Mouse (Mus musculus): Measurements from ENCODE around the gene Gabarap. TPM values are rescaled to one million over a fixed set of nuclear protein-coding genes. Genes with fewer than 3 reads are reported as not detected.
A peak's percentile ranks its signal among the peaks of the same experiment; 100 is the strongest.

The Gabarap gene
- total and polyA plus RNA-seq, 2 experiments from 2014 or later = 197 to 501 TPM

DNA sequence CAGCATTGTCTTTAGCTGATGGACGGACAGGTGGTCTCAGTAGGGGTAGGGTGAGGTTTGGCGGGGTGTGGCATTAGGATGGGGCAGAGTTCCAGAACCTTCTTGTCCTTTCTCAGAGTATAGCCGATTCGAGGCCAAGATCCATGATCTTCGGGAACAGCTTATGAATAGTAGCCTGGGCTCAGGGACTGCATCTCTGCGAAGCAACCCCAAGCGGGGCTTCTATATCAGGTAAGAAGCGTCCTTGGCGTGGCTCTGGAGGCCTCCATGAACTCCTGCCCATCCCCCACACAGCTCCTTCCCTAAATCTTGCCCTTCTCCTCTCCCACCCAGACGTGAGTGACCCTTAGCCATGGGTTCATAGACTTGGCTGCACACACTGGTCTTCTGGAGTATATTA is 48.7 kb downstream of the Gabarap start:
- H3K9me3 ChIP-seq (ENCODE audit: low read length) = no peaks in the 10 kb centered on the region
- H3K9ac ChIP-seq (replicated peaks; ENCODE audit: low read length, poor library complexity, severe bottlenecking) = no peak overlapping the region
- H3K36me3 ChIP-seq (ENCODE audit: insufficient read depth, low read length) = peaks cover 71% of the 10 kb centered on the region
- DNase-seq (ENCODE audit: low spot score) = no peak
- H3K27ac ChIP-seq (ENCODE audit: low read depth, low read length) = no peak overlapping the region
- TF ChIP-seq CTCF (IDR thresholded peaks at IDR 0.05) = no peak
- H3K4me3 ChIP-seq (ENCODE audit: low read depth, low read length) = no peak overlapping the region
- H3K4me2 ChIP-seq (ENCODE audit: low read depth, low read length, poor library complexity, severe bottlenecking) = no peak overlapping the region
- H3K4me1 ChIP-seq (ENCODE audit: insufficient read depth, low read length) = no peaks in the 10 kb centered on the region
- H3K27me3 ChIP-seq (ENCODE audit: insufficient read depth, low read length) = no peaks in the 10 kb centered on the region
- WGBS = 93% methylated on average over 10 of the region's 10 CpGs
- no peak for ATAC-seq (ENCODE audit: low FRiP score)

DNA sequence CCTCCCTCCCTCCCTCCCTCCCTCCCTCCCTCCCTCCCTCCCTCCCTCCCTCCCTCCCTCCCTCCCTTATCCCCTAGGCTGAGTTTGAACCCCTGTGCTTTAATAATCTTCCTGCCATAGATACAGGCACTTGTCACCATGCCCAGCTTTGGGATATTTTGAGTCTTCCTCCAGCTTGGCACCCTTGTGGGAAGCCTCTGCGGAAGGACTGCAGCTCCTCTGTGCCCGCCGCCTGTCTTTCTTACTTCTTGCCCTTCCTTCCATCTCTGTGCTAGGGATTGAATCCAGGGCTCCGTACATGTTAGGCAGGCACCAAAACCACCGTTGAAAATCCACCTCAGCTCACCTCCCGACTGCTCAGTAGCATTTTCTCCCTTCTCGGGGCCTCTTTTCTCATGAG is 49.2 kb downstream of the Gabarap start:
- H3K9ac ChIP-seq (replicated peaks; ENCODE audit: low read length, poor library complexity, severe bottlenecking) = no peak overlapping the region
- H3K27me3 ChIP-seq (ENCODE audit: insufficient read depth, low read length) = no peaks in the 10 kb centered on the region
- H3K36me3 ChIP-seq (ENCODE audit: insufficient read depth, low read length) = peaks cover 71% of the 10 kb centered on the region
- H3K9me3 ChIP-seq (ENCODE audit: low read length) = no peaks in the 10 kb centered on the region
- no peak overlapping the region for H3K4me2 ChIP-seq (ENCODE audit: low read depth, low read length, poor library complexity, severe bottlenecking)
- H3K27ac ChIP-seq (ENCODE audit: low read depth, low read length) = no peak overlapping the region
- no peaks in the 10 kb centered on the region for H3K4me1 ChIP-seq (ENCODE audit: insufficient read depth, low read length)
- H3K4me3 ChIP-seq (ENCODE audit: low read depth, low read length) = no peak overlapping the region
- ATAC-seq (ENCODE audit: low FRiP score) (no peak), DNase-seq (ENCODE audit: low spot score) (no peak)
- no peak for TF ChIP-seq CTCF (IDR thresholded peaks at IDR 0.05)
- 90% methylated on average over 7 of the region's 7 CpGs for WGBS

DNA sequence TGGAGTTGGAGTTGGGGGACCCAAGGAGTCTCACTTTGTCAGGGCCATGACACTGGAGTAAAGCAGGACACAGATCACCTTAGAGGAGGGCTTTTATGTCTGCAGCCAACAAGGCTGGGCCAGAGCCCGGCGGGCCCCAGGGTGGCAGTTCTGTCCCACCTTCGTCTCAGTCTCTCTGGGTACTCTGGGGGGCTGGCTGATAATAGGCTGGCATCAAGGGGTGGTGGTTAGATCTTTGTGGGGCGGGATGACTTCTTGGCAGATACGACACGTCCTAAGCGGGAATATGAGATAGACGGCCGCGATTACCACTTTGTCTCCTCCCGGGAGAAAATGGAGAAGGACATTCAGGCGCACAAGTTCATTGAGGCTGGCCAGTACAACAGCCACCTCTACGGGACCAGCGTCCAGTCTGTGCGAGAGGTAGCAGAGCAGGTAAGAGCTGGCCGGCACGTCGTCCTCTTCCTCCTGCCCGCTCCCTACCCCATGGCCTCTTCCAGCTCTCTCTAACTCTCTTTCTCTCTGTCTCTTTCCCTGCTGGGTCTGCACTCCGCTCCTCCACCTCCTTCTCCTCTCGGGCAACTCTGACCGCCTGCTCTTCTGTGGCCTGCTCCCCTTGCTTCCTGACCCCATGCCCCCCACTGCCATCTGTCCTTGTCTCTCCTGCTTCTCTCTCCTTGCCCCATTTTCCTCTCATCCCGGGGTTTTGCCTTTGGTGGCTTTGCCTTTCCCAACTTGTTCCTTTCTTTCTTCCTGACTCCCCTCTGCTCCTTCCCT is 51.6 kb downstream of the Gabarap start:
- no peak overlapping the region for H3K4me2 ChIP-seq (ENCODE audit: low read depth, low read length, poor library complexity, severe bottlenecking)
- H3K9ac ChIP-seq (replicated peaks; ENCODE audit: low read length, poor library complexity, severe bottlenecking) = no peak overlapping the region
- no peaks in the 10 kb centered on the region for H3K27me3 ChIP-seq (ENCODE audit: insufficient read depth, low read length)
- no peaks in the 10 kb centered on the region for H3K9me3 ChIP-seq (ENCODE audit: low read length)
- TF ChIP-seq CTCF (IDR thresholded peaks at IDR 0.05) = no peak
- H3K36me3 ChIP-seq (ENCODE audit: insufficient read depth, low read length) = peaks cover 74% of the 10 kb centered on the region
- no peak overlapping the region for H3K4me3 ChIP-seq (ENCODE audit: low read depth, low read length)
- H3K27ac ChIP-seq (ENCODE audit: low read depth, low read length) = no peak overlapping the region
- ATAC-seq (ENCODE audit: low FRiP score) (no peak), DNase-seq (ENCODE audit: low spot score) (no peak)
- H3K4me1 ChIP-seq (ENCODE audit: insufficient read depth, low read length) = no peaks in the 10 kb centered on the region
- WGBS = 88% methylated on average over 23 of the region's 23 CpGs

DNA sequence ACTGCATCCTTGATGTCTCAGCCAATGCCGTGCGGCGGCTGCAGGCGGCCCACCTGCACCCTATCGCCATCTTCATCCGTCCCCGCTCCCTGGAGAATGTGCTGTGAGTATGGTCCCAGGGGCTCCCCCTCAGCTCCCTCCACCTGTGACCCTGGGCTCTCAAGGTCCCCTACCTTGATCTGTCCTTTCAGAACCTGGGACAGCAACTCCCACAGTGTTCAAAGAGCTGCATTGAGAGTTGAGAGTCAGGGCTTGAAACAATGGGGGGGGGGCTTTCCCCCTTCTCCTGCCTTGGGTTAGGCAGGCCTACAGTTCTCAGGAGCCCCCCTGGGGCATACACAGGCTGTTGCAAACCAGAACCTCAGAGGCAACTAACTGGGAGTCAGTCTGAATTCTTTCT is 52.7 kb downstream of the Gabarap start:
- no peak for TF ChIP-seq CTCF (IDR thresholded peaks at IDR 0.05)
- H3K27ac ChIP-seq (ENCODE audit: low read depth, low read length) = no peak overlapping the region
- 85% methylated on average over 7 of the region's 7 CpGs for WGBS
- ATAC-seq (ENCODE audit: low FRiP score) = no peak
- H3K4me1 ChIP-seq (ENCODE audit: insufficient read depth, low read length) = no peaks in the 10 kb centered on the region
- no peak overlapping the region for H3K9ac ChIP-seq (replicated peaks; ENCODE audit: low read length, poor library complexity, severe bottlenecking)
- no peak overlapping the region for H3K4me2 ChIP-seq (ENCODE audit: low read depth, low read length, poor library complexity, severe bottlenecking)
- no peak for DNase-seq (ENCODE audit: low spot score)
- H3K36me3 ChIP-seq (ENCODE audit: insufficient read depth, low read length) = peaks cover 64% of the 10 kb centered on the region
- no peak overlapping the region for H3K4me3 ChIP-seq (ENCODE audit: low read depth, low read length)
- H3K9me3 ChIP-seq (ENCODE audit: low read length) = no peaks in the 10 kb centered on the region
- H3K27me3 ChIP-seq (ENCODE audit: insufficient read depth, low read length) = no peaks in the 10 kb centered on the region

MicroRNA genes within 50 kb of the gene (microRNA counts, 519-probe panel; counts per million panel counts)
- microRNA mmu-miR-324-3p (528 counts per million, percentile 58 among the panel's probes with 10 or more counts), microRNA mmu-miR-324-5p (3,134 counts per million, percentile 72 among the panel's probes with 10 or more counts)

Small RNAs within 50 kb of the gene (microRNA-seq; reads per million reads assigned to microRNA genes)
- gene Gm44349 (ENCODE audit: borderline number of aligned reads) = not detected
- 6,369 reads per million, percentile 91 among the genes with 10 or more reads in this experiment for gene Mir324 (ENCODE audit: borderline number of aligned reads)

Other genes starting within 250 kb of the Gabarap start
Only the 30 nearest of the 39 such genes appear.
- 1.5 and 1.6 TPM in 2 replicates for gene Chrnb1, start 195.2 kb upstream of the Gabarap start, total RNA-seq (2014; rRNA removed)
- gene Chrnb1, start 195.2 kb upstream of the Gabarap start, polyA plus RNA-seq (2015; fragmentation: Nextera tagmentation; extraction: Ambion mirVana) = 1.1 TPM in 2 replicates
- gene Fgf11, start 189.3 kb upstream of the Gabarap start, total RNA-seq (2014; rRNA removed) = 12.7 and 16.4 TPM in 2 replicates
- gene Fgf11, start 189.3 kb upstream of the Gabarap start, polyA plus RNA-seq (2015; fragmentation: Nextera tagmentation; extraction: Ambion mirVana) = 2.6 and 2.8 TPM in 2 replicates
- 0.16 TPM in 1 of 2 replicates, not detected in the other for gene Tmem102, start 185.5 kb upstream of the Gabarap start, total RNA-seq (2014; rRNA removed)
- gene Tmem102, start 185.5 kb upstream of the Gabarap start, polyA plus RNA-seq (2015; fragmentation: Nextera tagmentation; extraction: Ambion mirVana) = 0.80 and 0.94 TPM in 2 replicates
- not detected in 2 replicates for gene Gm39566, start 175.8 kb upstream of the Gabarap start, total RNA-seq (2014; rRNA removed)
- gene Gm39566, start 175.8 kb upstream of the Gabarap start, polyA plus RNA-seq (2015; fragmentation: Nextera tagmentation; extraction: Ambion mirVana) = not detected in 2 replicates
- gene Spem2, start 172.7 kb upstream of the Gabarap start, total RNA-seq (2014; rRNA removed) = not detected in 2 replicates
- not detected in 2 replicates for gene Spem2, start 172.7 kb upstream of the Gabarap start, polyA plus RNA-seq (2015; fragmentation: Nextera tagmentation; extraction: Ambion mirVana)
- 0.93 TPM in 1 of 2 replicates, not detected in the other for gene Spem1, start 169.0 kb upstream of the Gabarap start, total RNA-seq (2014; rRNA removed)
- 0.20 and 0.27 TPM in 2 replicates for gene Spem1, start 169.0 kb upstream of the Gabarap start, polyA plus RNA-seq (2015; fragmentation: Nextera tagmentation; extraction: Ambion mirVana)
- 117 and 137 TPM in 2 replicates for gene Nlgn2, start 153.4 kb upstream of the Gabarap start, total RNA-seq (2014; rRNA removed)
- gene Nlgn2, start 153.4 kb upstream of the Gabarap start, polyA plus RNA-seq (2015; fragmentation: Nextera tagmentation; extraction: Ambion mirVana) = 21.0 and 23.5 TPM in 2 replicates
- 95.5 and 103 TPM in 2 replicates for gene Tmem256, start 152.6 kb upstream of the Gabarap start, total RNA-seq (2014; rRNA removed)
- gene Tmem256, start 152.6 kb upstream of the Gabarap start, polyA plus RNA-seq (2015; fragmentation: Nextera tagmentation; extraction: Ambion mirVana) = 349 and 370 TPM in 2 replicates
- gene Plscr3, start 144.8 kb upstream of the Gabarap start, total RNA-seq (2014; rRNA removed) = 24.1 and 26.6 TPM in 2 replicates
- 33.5 and 35.0 TPM in 2 replicates for gene Plscr3, start 144.8 kb upstream of the Gabarap start, polyA plus RNA-seq (2015; fragmentation: Nextera tagmentation; extraction: Ambion mirVana)
- gene Tnk1, start 132.4 kb upstream of the Gabarap start, total RNA-seq (2014; rRNA removed) = not detected in 2 replicates
- 0.16 TPM in 2 replicates for gene Tnk1, start 132.4 kb upstream of the Gabarap start, polyA plus RNA-seq (2015; fragmentation: Nextera tagmentation; extraction: Ambion mirVana)
- gene Tmem95, start 113.1 kb upstream of the Gabarap start, total RNA-seq (2014; rRNA removed) = not detected in 2 replicates
- gene Tmem95, start 113.1 kb upstream of the Gabarap start, polyA plus RNA-seq (2015; fragmentation: Nextera tagmentation; extraction: Ambion mirVana) = not detected in 2 replicates
- 0.93 and 1.6 TPM in 2 replicates for gene Kctd11, start 109.7 kb upstream of the Gabarap start, total RNA-seq (2014; rRNA removed)
- 0.57 and 0.92 TPM in 2 replicates for gene Kctd11, start 109.7 kb upstream of the Gabarap start, polyA plus RNA-seq (2015; fragmentation: Nextera tagmentation; extraction: Ambion mirVana)
- 0.66 TPM in 1 of 2 replicates, not detected in the other for gene Acap1, start 95.6 kb upstream of the Gabarap start, total RNA-seq (2014; rRNA removed)
- gene Acap1, start 95.6 kb upstream of the Gabarap start, polyA plus RNA-seq (2015; fragmentation: Nextera tagmentation; extraction: Ambion mirVana) = 0.14 TPM in 1 of 2 replicates, not detected in the other
- 3.3 and 8.7 TPM in 2 replicates for gene 2810408A11Rik, start 90.2 kb upstream of the Gabarap start, total RNA-seq (2014; rRNA removed)
- 4.8 and 6.2 TPM in 2 replicates for gene 2810408A11Rik, start 90.2 kb upstream of the Gabarap start, polyA plus RNA-seq (2015; fragmentation: Nextera tagmentation; extraction: Ambion mirVana)
- gene Neurl4, start 90.1 kb upstream of the Gabarap start, total RNA-seq (2014; rRNA removed) = 112 and 118 TPM in 2 replicates
- 15.2 and 16.7 TPM in 2 replicates for gene Neurl4, start 90.1 kb upstream of the Gabarap start, polyA plus RNA-seq (2015; fragmentation: Nextera tagmentation; extraction: Ambion mirVana)
- gene Gps2, start 77.3 kb upstream of the Gabarap start, total RNA-seq (2014; rRNA removed) = 45.8 and 47.6 TPM in 2 replicates
- 60.3 and 64.3 TPM in 2 replicates for gene Gps2, start 77.3 kb upstream of the Gabarap start, polyA plus RNA-seq (2015; fragmentation: Nextera tagmentation; extraction: Ambion mirVana)
- 452 and 486 TPM in 2 replicates for gene Eif5a, start 69.2 kb upstream of the Gabarap start, total RNA-seq (2014; rRNA removed)
- 1,054 and 1,096 TPM in 2 replicates for gene Eif5a, start 69.2 kb upstream of the Gabarap start, polyA plus RNA-seq (2015; fragmentation: Nextera tagmentation; extraction: Ambion mirVana)
- gene Ybx2, start 55.3 kb upstream of the Gabarap start, total RNA-seq (2014; rRNA removed) = 5.0 and 8.4 TPM in 2 replicates
- gene Ybx2, start 55.3 kb upstream of the Gabarap start, polyA plus RNA-seq (2015; fragmentation: Nextera tagmentation; extraction: Ambion mirVana) = 3.4 and 4.2 TPM in 2 replicates
- 8.8 and 9.0 TPM in 2 replicates for gene Slc2a4, start 43.0 kb upstream of the Gabarap start, total RNA-seq (2014; rRNA removed)
- gene Slc2a4, start 43.0 kb upstream of the Gabarap start, polyA plus RNA-seq (2015; fragmentation: Nextera tagmentation; extraction: Ambion mirVana) = 3.4 and 4.0 TPM in 2 replicates
- not detected in 2 replicates for gene Cldn7, start 26.4 kb upstream of the Gabarap start, total RNA-seq (2014; rRNA removed)
- gene Cldn7, start 26.4 kb upstream of the Gabarap start, polyA plus RNA-seq (2015; fragmentation: Nextera tagmentation; extraction: Ambion mirVana) = 0.57 TPM in 1 of 2 replicates, not detected in the other
- 39.6 and 42.9 TPM in 2 replicates for gene Ctdnep1, start 10.0 kb upstream of the Gabarap start, total RNA-seq (2014; rRNA removed)
- 22.3 and 24.1 TPM in 2 replicates for gene Ctdnep1, start 10.0 kb upstream of the Gabarap start, polyA plus RNA-seq (2015; fragmentation: Nextera tagmentation; extraction: Ambion mirVana)
- 109 and 157 TPM in 2 replicates for gene Elp5, start 8.6 kb upstream of the Gabarap start, total RNA-seq (2014; rRNA removed)
- gene Elp5, start 8.6 kb upstream of the Gabarap start, polyA plus RNA-seq (2015; fragmentation: Nextera tagmentation; extraction: Ambion mirVana) = 171 and 182 TPM in 2 replicates
- gene Phf23, start 4.6 kb downstream of the Gabarap start, total RNA-seq (2014; rRNA removed) = 42.4 and 45.2 TPM in 2 replicates
- 37.6 and 40.0 TPM in 2 replicates for gene Phf23, start 4.6 kb downstream of the Gabarap start, polyA plus RNA-seq (2015; fragmentation: Nextera tagmentation; extraction: Ambion mirVana)
- gene Dvl2, start 9.5 kb downstream of the Gabarap start, total RNA-seq (2014; rRNA removed) = 31.5 and 33.3 TPM in 2 replicates
- 19.0 and 20.0 TPM in 2 replicates for gene Dvl2, start 9.5 kb downstream of the Gabarap start, polyA plus RNA-seq (2015; fragmentation: Nextera tagmentation; extraction: Ambion mirVana)
- gene Acadvl, start 24.3 kb downstream of the Gabarap start, total RNA-seq (2014; rRNA removed) = 35.9 and 42.7 TPM in 2 replicates
- 62.1 and 64.2 TPM in 2 replicates for gene Acadvl, start 24.3 kb downstream of the Gabarap start, polyA plus RNA-seq (2015; fragmentation: Nextera tagmentation; extraction: Ambion mirVana)
- 256 and 269 TPM in 2 replicates for gene Dlg4, start 25.8 kb downstream of the Gabarap start, total RNA-seq (2014; rRNA removed)
- 16.1 and 18.1 TPM in 2 replicates for gene Dlg4, start 25.8 kb downstream of the Gabarap start, polyA plus RNA-seq (2015; fragmentation: Nextera tagmentation; extraction: Ambion mirVana)
- gene Asgr1, start 62.9 kb downstream of the Gabarap start, total RNA-seq (2014; rRNA removed) = 1.2 and 7.2 TPM in 2 replicates
- 4.1 and 4.5 TPM in 2 replicates for gene Asgr1, start 62.9 kb downstream of the Gabarap start, polyA plus RNA-seq (2015; fragmentation: Nextera tagmentation; extraction: Ambion mirVana)
- not detected in 2 replicates for gene Asgr2, start 101.5 kb downstream of the Gabarap start, total RNA-seq (2014; rRNA removed)
- gene Asgr2, start 101.5 kb downstream of the Gabarap start, polyA plus RNA-seq (2015; fragmentation: Nextera tagmentation; extraction: Ambion mirVana) = not detected in 2 replicates
- 0.11 and 0.85 TPM in 2 replicates for gene Mgl2, start 139.2 kb downstream of the Gabarap start, total RNA-seq (2014; rRNA removed)
- 0.26 and 0.60 TPM in 2 replicates for gene Mgl2, start 139.2 kb downstream of the Gabarap start, polyA plus RNA-seq (2015; fragmentation: Nextera tagmentation; extraction: Ambion mirVana)
- 0.42 and 0.44 TPM in 2 replicates for gene Clec10a, start 165.1 kb downstream of the Gabarap start, total RNA-seq (2014; rRNA removed)
- gene Clec10a, start 165.1 kb downstream of the Gabarap start, polyA plus RNA-seq (2015; fragmentation: Nextera tagmentation; extraction: Ambion mirVana) = 0.57 and 1.3 TPM in 2 replicates